Mouse (Mus musculus): ENCODE results near the gene Paqr7.

The Paqr7 gene

GRCm38 (mm10) chr4:134503686-134504357 is 7.3 kb downstream of the Paqr7 start:
- no peak for DNase-seq

GRCm38 (mm10) chr4:134505303-134505789 is 8.8 kb downstream of the Paqr7 start:
- no peak for DNase-seq

GRCm38 (mm10) chr4:134505966-134506594 is 9.6 kb downstream of the Paqr7 start:
- DNase-seq: no peak

- no peak for DNase-seq
Observed at GRCm38 (mm10) chr4:134506713-134507112, 10.2 kb downstream of the Paqr7 start.

- no peak for DNase-seq
Observed at GRCm38 (mm10) chr4:134510396-134510795, 13.9 kb downstream of the Paqr7 start.

- DNase-seq: peak; percentile 93 to 98
Observed at GRCm38 (mm10) chr4:134510845-134511411, 14.4 kb downstream of the Paqr7 start, which contains the start of gene Aunip. Gene Aunip (plus strand): TSS chr4:134510999.

- DNase-seq: no peak
Observed at GRCm38 (mm10) chr4:134511730-134512129, 15.2 kb downstream of the Paqr7 start.

- DNase-seq: no peak
Observed at GRCm38 (mm10) chr4:134512798-134513197, 16.3 kb downstream of the Paqr7 start.

GRCm38 (mm10) chr4:134514309-134514930 is 17.9 kb downstream of the Paqr7 start:
- DNase-seq: no peak

- DNase-seq: no peak
Observed at GRCm38 (mm10) chr4:134515614-134516013, 19.1 kb downstream of the Paqr7 start.

GRCm38 (mm10) chr4:134516981-134517380 is 20.5 kb downstream of the Paqr7 start:
- DNase-seq: no peak

GRCm38 (mm10) chr4:134517719-134518118 is 21.2 kb downstream of the Paqr7 start:
- DNase-seq: no peak

GRCm38 (mm10) chr4:134518541-134518940 is 22.0 kb downstream of the Paqr7 start:
- no peak for DNase-seq

- no peak for DNase-seq
Observed at GRCm38 (mm10) chr4:134519281-134519680, 22.8 kb downstream of the Paqr7 start.

- DNase-seq: no peak
Observed at GRCm38 (mm10) chr4:134523447-134523846, 26.9 kb downstream of the Paqr7 start.

GRCm38 (mm10) chr4:134525806-134526205 is 29.3 kb downstream of the Paqr7 start:
- no peak for DNase-seq

GRCm38 (mm10) chr4:134526220-134526619 is 29.7 kb downstream of the Paqr7 start:
- DNase-seq: no peak

- DNase-seq: no peak
Observed at GRCm38 (mm10) chr4:134532928-134533327, 36.4 kb downstream of the Paqr7 start.

- no peak for DNase-seq
Observed at GRCm38 (mm10) chr4:134533421-134533820, 36.9 kb downstream of the Paqr7 start.

- DNase-seq: peak; percentile 62 to 64
Observed at GRCm38 (mm10) chr4:134534124-134534886, 37.8 kb downstream of the Paqr7 start.

GRCm38 (mm10) chr4:134534932-134535786 is 38.7 kb downstream of the Paqr7 start, which contains the start of gene Mtfr1l:
Gene Mtfr1l (minus strand): TSS chr4:134535387.
- DNase-seq: peak; percentile 95 to 97

GRCm38 (mm10) chr4:134535787-134536151 is 39.3 kb downstream of the Paqr7 start:
- peak in 1 of 2 experiments; percentile 41 for DNase-seq
